Mouse (Mus musculus): ENCODE data around the gene Gtf2h3.

Gtf2h3 gene

GRCm38 (mm10) chr5:124636694-124637093 lies 57.8 kb downstream of the Gtf2h3 start:
- DNase-seq (ENCODE audit: low spot score in 2 of 2) = no peak

GRCm38 (mm10) chr5:124637300-124637699 lies 58.4 kb downstream of the Gtf2h3 start:
- peak; percentile 63 to 65 for DNase-seq (ENCODE audit: low spot score in 2 of 2)

GRCm38 (mm10) chr5:124637836-124638235 lies 58.9 kb downstream of the Gtf2h3 start:
- no peak for DNase-seq (ENCODE audit: low spot score in 2 of 2)
